Mouse (Mus musculus) heart, embryonic 14.5 days (tissue): ENCODE results near the gene Ccdc93. TPM values are rescaled to one million over a fixed set of nuclear protein-coding genes. Genes with fewer than 3 reads are reported as not detected.
A peak's percentile ranks its signal among the peaks of the same experiment; 100 is the strongest.

Experiments
- ATAC-seq: fragments of 200-750 bp; cut with Nextera tagmentation; 2 replicates; pipeline ENCODE4 v1.8.0; 2017; ENCODE audit warnings: low read depth, moderate TSS enrichment; ENCODE audit not compliant: insufficient number of reproducible peaks, insufficient read depth, low FRiP score
- H3K27ac ChIP-seq, 2 experiments: fragments of 200-500 bp in 1 of 2; fragments of 300-500 bp in 1 of 2; sonication (generic) in 1 of 2; replicated peaks in 1 of 2; 2 replicates each; pipeline ENCODE4 v1.5.1; 2012 to 2014; ENCODE audit warnings: low read depth in 2 of 2, low read length in 2 of 2, control low read depth in 1 of 2, mild to moderate bottlenecking in 1 of 2, mixed read lengths in 1 of 2; ENCODE audit not compliant: control insufficient read depth in 1 of 2, insufficient read depth in 1 of 2
- H3K27me3 ChIP-seq: fragments of 300-500 bp; sonication (generic); 2 replicates; pipeline ENCODE4 v1.6.1; 2014; ENCODE audit warnings: mild to moderate bottlenecking, low read length, control low read depth; ENCODE audit not compliant: control insufficient read depth, insufficient read depth
- H3K36me3 ChIP-seq: fragments of 300-500 bp; sonication (generic); 2 replicates; pipeline ENCODE4 v1.6.1; 2014; ENCODE audit warnings: mild to moderate bottlenecking, control low read depth, low read length, mixed read lengths; ENCODE audit not compliant: control insufficient read depth, insufficient read depth
- H3K4me1 ChIP-seq, 2 experiments: fragments of 200-500 bp in 1 of 2; fragments of 300-500 bp in 1 of 2; sonication (generic) in 1 of 2; 2 replicates each; pipeline ENCODE4 v1.6.1; 2012 to 2014; ENCODE audit warnings: low read length in 2 of 2, control low read depth in 1 of 2, mixed read lengths in 1 of 2; ENCODE audit not compliant: control insufficient read depth in 2 of 2, insufficient read depth in 2 of 2
- H3K4me2 ChIP-seq: fragments of 300-500 bp; sonication (generic); 2 replicates; pipeline ENCODE4 v1.6.1; 2014; ENCODE audit warnings: mild to moderate bottlenecking, low read length
- H3K4me3 ChIP-seq, 2 experiments: fragments of 200-500 bp in 1 of 2; fragments of 300-500 bp in 1 of 2; sonication (generic) in 1 of 2; 2 replicates each; pipeline ENCODE4 v1.5.1; 2012 to 2014; ENCODE audit warnings: low read length in 2 of 2, mild to moderate bottlenecking in 2 of 2, control low read depth in 1 of 2, low read depth in 1 of 2, moderate library complexity in 1 of 2; ENCODE audit not compliant: control insufficient read depth in 1 of 2, insufficient read depth in 1 of 2
- H3K9ac ChIP-seq: fragments of 300-500 bp; sonication (generic); 2 replicates; pipeline ENCODE4 v1.6.1; 2014; ENCODE audit warnings: mild to moderate bottlenecking, low read length
- H3K9me3 ChIP-seq: fragments of 300-500 bp; sonication (generic); 2 replicates; pipeline ENCODE4 v1.6.1; 2016; ENCODE audit warnings: low read length, control low read depth; ENCODE audit not compliant: control insufficient read depth
- WGBS: fragments of 180-500 bp; shearing (Covaris S2); extraction: QIAGEN DNeasy Blood & Tissue Kit; methylation state at CpG from one replicate; pipeline ENCODE4 v1.1.7; 2014; 5-methylcytosine and 5-hydroxymethylcytosine counted together
- polyA plus RNA-seq: library from polyadenylated mRNA; unstranded; fragments of >200 nt; fragmentation: Nextera tagmentation; extraction: Ambion mirVana; gene quantifications from 2 replicates; pipeline ENCODE4 v1.2.1, GENCODE M21; 2014

Ccdc93 gene
- polyA plus RNA-seq, 1 experiment from 2014 or later = 6.4 TPM

DNA sequence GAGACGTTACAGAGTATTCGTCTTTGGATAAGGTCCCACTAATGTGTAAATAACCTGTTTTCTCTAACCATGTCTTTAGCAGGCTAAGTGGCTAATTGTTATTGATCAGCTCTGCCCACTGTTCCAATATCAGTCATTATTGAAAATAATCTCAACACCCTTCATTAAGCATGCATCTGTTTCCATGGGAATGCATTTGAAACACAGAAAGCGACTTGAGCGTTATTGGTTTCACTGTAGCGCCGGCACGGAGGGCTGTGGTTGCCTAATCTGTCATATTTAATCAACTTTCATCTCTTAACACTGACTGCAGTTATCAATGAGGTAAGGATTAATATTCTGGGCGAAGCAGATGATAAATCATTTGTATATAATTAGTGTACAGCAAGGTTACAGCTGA is 40.0 kb upstream of the Ccdc93 start:
- no peak overlapping the region for H3K9ac ChIP-seq
- H3K4me1 ChIP-seq = peaks cover 0 to 5% of the 10 kb centered on the region in 2 experiments; a peak in 2 of 4 replicates
- H3K4me3 ChIP-seq = no peak overlapping the region
- H3K4me2 ChIP-seq = no peak overlapping the region
- WGBS = 85% methylated on average over 8 of the region's 8 CpGs
- H3K36me3 ChIP-seq = no peaks in the 10 kb centered on the region
- H3K9me3 ChIP-seq = no peaks in the 10 kb centered on the region
- ATAC-seq = no peak
- no peaks in the 10 kb centered on the region for H3K27me3 ChIP-seq
- H3K27ac ChIP-seq = no peak overlapping the region

DNA sequence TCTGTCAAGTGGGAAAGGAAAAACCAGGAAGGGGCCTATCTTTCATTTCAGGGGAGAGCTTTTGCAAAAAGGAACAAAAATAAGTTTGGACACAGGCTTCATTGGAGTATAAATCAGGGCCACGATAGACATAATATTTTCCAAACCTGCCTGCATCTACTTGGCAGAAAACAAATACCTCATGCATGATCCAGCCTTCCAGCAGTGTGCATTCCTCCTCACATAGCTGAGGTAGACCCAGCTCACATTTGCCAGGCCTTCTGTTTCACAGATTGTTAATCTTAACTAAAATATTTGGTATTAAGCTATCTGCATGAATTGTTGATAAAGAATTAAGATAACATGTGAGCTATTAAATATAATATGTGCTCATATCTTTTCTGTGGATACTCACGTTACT is 37.7 kb upstream of the Ccdc93 start:
- no peak overlapping the region for H3K4me3 ChIP-seq
- H3K9me3 ChIP-seq = no peaks in the 10 kb centered on the region
- H3K27ac ChIP-seq = no peak overlapping the region
- no peak for ATAC-seq
- WGBS = 74% methylated on average over 2 of the region's 2 CpGs
- peaks cover 0 to 5% of the 10 kb centered on the region in 2 experiments; a peak in 2 of 4 replicates for H3K4me1 ChIP-seq
- no peak overlapping the region for H3K9ac ChIP-seq
- no peaks in the 10 kb centered on the region for H3K36me3 ChIP-seq
- no peaks in the 10 kb centered on the region for H3K27me3 ChIP-seq
- no peak overlapping the region for H3K4me2 ChIP-seq

DNA sequence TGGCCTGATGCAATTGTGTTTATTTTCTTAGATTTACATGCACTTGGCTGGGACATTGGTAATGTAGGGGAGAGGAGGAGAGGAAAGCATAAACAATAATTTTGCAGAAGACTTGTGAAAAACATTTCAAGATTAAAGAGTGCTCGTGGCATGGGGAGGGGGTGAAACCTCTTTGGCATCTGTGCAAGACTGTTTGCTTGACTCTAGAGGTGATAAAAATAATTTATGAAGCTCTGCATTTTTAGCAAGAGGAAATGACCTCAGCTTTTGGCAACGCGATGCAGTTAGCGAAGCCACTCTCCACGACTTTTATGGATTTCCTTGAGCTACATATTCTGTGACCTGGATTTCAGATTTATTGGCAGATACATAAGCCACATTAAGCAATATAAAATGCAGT is 36.1 kb upstream of the Ccdc93 start:
- H3K4me1 ChIP-seq = peaks cover 0 to 5% of the 10 kb centered on the region in 2 experiments; a peak in 2 of 4 replicates
- ATAC-seq = no peak; the same call in 1 of the 2 replicates
- H3K27ac ChIP-seq = peak overlapping the region in 1 of 2 experiments; percentile 49; a peak in 1 of 4 replicates
- H3K27me3 ChIP-seq = no peaks in the 10 kb centered on the region
- H3K36me3 ChIP-seq = no peaks in the 10 kb centered on the region
- H3K4me3 ChIP-seq = no peak overlapping the region
- H3K9ac ChIP-seq = no peak overlapping the region
- no peak overlapping the region for H3K4me2 ChIP-seq
- no peaks in the 10 kb centered on the region for H3K9me3 ChIP-seq
- WGBS = 49% methylated on average over 5 of the region's 5 CpGs

DNA sequence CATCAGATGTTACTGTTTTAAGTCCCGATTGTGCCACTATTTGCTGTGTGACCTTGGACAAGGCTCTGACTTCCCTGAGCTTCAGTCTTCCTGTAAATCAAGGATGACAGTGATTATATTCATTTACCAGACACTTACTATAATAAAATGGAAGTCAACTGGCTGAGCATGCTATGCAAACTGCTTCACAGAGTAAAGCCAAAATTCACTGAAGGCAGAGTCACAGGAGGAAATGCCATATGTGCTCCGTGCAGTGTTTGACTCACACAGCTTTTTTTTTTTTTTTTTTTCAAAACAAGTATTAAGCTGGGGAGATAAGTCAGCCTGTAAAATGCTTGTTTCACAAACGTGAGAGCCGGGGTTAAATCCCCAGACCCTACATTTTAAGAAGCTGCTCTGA is 34.3 kb upstream of the Ccdc93 start:
- Histone ChIP-seq H3K9ac (no peak overlapping the region), H3K27me3 (no peaks in the 10 kb centered on the region), H3K27ac (no peak overlapping the region), H3K4me1 (peaks cover 0 to 5% of the 10 kb centered on the region in 2 experiments; a peak in 2 of 4 replicates), H3K9me3 (no peaks in the 10 kb centered on the region), H3K36me3 (no peaks in the 10 kb centered on the region), H3K4me3 (no peak overlapping the region), H3K4me2 (no peak overlapping the region)
- no peak for ATAC-seq
- 58% methylated on average over 4 of the region's 4 CpGs for WGBS

DNA sequence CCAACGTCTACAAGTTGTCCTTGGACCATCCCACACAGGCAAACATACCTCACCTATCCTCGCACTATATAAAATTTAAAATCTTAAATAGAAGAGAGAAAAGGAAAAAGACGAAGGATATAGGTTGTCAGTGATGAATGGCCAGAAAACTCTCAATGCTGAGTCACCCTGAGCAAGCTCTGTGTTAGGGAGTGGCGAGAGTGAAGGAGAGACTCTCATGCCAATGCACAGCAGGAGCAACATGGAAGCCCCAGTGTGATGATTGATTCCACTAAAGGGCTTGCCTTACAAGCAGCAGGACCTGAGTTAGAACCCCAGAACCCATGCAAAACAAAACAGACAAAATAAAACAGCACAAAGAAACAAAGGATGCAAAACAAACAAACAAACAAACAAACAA is 32.6 kb upstream of the Ccdc93 start:
- no peak for ATAC-seq
- no peaks in the 10 kb centered on the region for H3K27me3 ChIP-seq
- H3K4me3 ChIP-seq = no peak overlapping the region
- no peaks in the 10 kb centered on the region for H3K9me3 ChIP-seq
- peaks cover 0 to 5% of the 10 kb centered on the region in 2 experiments; a peak in 2 of 4 replicates for H3K4me1 ChIP-seq
- no peak overlapping the region for H3K4me2 ChIP-seq
- H3K27ac ChIP-seq = no peak overlapping the region
- WGBS = 72% methylated on average over 4 of the region's 4 CpGs
- no peak overlapping the region for H3K9ac ChIP-seq
- no peaks in the 10 kb centered on the region for H3K36me3 ChIP-seq

DNA sequence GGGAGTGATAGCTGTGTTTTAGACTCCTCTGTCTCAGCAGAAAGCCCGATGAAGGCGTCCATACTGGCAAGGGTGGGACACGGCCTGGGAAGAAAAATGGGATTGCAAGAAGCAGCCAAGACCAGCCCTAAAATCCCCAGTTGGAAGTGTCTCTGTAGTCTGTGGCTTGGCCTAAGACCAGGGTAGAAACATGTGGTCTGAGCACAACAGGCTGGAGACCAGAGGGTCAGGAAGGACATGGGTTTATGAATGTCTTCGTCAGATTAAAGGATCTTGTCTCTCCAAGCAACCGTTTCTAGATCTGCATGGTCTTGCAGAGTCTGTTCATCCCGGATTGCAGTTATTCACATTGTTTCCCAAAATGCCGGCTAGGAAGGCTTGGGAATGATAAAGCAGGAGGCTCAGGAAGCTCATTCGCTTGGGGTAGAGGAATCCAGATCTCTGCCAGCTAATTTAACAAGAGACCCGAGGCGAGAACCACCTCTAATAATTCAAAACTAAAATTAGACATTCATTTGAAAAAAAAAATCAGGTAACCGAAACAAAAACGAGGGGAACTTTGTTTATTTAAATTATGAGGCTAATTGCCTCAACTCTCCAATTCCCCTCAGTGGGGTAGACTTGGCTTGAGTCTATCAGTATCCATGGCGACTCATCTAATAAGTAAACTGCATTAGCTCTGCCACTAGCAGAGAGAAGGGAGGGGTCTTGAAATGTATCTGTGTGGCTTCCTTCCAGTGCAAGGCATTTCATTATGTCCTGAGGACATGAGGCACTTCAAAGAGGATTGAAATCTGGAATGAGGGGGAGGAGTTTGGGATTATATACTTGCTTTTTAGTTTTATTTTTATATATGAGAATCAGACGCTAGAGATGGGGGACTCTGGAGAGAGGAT is 31.6 kb upstream of the Ccdc93 start:
- H3K4me2 ChIP-seq = no peak overlapping the region
- no peaks in the 10 kb centered on the region for H3K36me3 ChIP-seq
- H3K9ac ChIP-seq = no peak overlapping the region
- WGBS = 56% methylated on average over 14 of the region's 14 CpGs
- H3K27ac ChIP-seq = no peak overlapping the region
- no peaks in the 10 kb centered on the region for H3K27me3 ChIP-seq
- no peaks in the 10 kb centered on the region for H3K9me3 ChIP-seq
- H3K4me1 ChIP-seq = peaks cover 0 to 5% of the 10 kb centered on the region in 2 experiments; a peak in 2 of 4 replicates
- H3K4me3 ChIP-seq = no peak overlapping the region
- no peak for ATAC-seq

DNA sequence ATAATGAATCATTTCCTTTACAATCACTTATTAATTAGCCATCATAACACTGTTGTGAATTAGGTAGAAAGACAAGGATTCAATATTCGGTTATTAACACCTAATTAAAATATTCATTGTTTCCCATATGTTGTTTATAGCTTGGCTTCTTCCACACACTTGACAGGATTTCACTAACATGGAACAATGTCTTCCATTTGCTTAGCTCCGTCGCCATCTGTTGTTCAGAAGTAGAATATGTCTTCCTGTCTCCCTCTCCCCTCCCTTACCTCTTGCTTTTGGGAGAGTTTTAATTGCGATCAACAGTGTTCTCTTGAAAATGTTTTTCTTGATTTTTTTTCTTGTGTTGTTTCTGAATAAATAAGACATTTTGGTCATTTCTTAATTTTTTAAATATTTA is 30.6 kb upstream of the Ccdc93 start:
- WGBS = 24% methylated on average over 4 of the region's 4 CpGs
- H3K27me3 ChIP-seq = no peaks in the 10 kb centered on the region
- no peak for ATAC-seq
- H3K4me1 ChIP-seq = peaks cover 0 to 2% of the 10 kb centered on the region in 2 experiments; a peak in 2 of 4 replicates
- H3K9me3 ChIP-seq = no peaks in the 10 kb centered on the region
- no peak overlapping the region for H3K27ac ChIP-seq
- no peaks in the 10 kb centered on the region for H3K36me3 ChIP-seq
- H3K9ac ChIP-seq = no peak overlapping the region
- no peak overlapping the region for H3K4me3 ChIP-seq
- H3K4me2 ChIP-seq = no peak overlapping the region
